Mouse (Mus musculus): Measurements from ENCODE around the gene Gm38655. TPM values are rescaled to one million over a fixed set of nuclear protein-coding genes. Genes with fewer than 3 reads are reported as not detected.

Gene Gm38655
- not detected in 2 replicates for polyA plus RNA-seq (2012)

DNA sequence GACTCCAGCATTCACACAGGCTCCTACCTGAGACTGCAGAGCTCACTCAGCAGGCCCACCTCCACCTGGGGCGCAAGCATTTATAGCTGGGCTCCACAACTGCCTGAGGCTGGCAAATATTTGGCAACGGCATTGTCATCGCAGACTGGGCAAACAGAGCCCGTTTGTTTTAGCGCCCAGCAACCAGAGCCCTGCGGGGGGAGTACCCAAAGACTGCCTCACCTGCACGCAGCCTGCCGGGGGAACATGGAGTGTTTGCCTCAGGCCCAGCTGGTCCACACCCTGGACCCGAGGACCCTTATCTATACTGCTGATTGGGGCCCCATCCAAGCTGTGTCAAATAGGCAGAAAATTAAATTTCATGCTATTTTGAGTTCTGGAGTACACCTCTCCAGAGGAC, at the start of gene Gm38655:
TSS of gene Gm38655 (minus strand) at position 61 of the 400 bp plus-strand sequence.

DNA sequence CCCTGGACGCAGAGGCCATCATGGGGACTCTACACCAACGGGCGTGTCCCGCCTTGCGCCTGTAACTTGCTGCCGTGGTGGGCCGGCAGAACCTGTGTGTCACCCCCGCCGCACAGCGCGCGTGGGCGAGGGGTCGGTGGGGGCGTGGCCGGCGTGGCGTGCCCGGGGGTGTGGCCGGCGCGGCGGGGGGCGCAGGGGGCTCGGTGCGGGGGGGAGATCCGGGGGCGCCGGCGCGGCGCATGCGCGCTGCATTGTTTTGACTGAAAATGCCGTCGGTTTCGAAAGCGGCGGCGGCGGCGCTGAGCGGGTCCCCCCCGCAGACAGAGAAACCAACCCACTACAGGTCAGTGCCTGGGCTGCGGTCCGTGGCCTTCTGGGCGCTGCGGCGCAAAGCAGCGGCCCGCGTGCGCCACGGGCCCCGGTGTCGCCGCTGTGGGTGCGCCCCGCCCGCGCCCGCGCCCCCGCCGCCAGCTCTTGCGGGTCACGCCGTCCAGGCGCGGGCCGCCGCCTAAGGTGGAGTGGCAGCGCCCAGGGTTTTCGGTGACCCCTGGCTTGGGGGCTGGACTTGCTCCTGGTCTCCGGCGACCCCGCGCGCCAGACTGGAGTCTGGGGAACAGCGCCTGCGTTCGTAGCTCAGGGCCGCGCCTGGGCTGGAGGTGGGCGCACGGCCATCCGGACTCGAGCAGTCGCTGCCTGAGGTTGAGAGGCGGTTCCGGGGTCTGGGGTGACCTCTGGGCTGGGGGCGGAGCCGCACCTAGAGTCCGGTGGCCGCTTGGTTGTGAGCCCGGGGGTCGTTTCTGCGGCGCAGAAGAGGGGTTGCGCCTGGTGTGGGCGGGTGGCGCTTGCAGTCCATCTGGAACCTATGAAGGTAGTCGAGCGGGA, 13.1 kb upstream of the Gm38655 start, which contains the start of gene Unkl:
TSS of gene Unkl (plus strand) at position 248 of the 882 bp plus-strand sequence.

DNA sequence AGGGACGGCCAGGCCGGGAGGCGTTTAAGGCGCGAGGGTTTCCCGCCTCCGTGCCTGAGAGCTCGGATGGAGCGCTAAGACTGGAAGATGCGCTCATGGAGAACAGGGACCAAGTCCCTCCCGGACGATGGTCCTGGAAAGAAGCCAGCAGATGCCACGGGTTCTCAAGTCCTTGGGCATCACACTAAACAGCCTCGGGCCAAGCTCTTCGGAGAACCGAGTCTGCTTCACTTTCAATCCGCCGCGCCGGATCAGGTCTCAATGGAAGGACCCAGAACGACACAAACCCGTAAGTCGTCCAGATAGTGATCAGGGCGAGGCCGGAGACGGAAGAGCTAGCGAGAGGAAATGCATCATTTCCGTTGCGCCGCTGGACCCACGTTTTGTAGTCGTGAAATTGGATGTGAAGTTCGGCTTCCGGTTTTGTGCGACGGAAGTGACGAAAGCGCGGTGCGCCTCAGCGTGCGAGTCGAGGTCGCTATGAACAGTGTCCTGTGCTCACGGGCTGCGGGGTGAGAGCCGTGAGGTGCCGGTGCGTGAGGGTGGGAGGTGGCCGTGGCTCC, 8.9 kb upstream of the Gm38655 start, which contains the start of gene BC003965:
TSS of gene BC003965 (plus strand) at position 426 of the 563 bp plus-strand sequence.

DNA sequence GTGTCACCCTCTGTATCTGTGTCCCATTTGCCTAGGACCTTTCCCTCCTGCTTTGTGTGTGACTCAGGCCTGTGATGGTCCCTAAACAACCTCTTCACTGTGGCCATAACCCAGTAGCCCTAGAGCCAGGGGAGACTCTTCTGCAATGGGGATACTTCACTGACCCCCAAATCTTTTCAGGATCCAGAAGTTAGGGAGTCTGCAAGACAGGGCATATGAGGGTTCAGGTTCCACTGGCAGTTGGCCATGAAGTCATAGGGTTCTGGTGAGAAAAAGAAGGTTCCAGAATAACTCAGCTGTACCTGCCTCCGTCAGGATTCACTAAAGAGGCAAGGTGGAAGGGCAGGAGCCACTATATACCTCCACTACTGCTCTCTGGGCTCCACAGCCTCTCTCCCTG, 13.1 kb downstream of the Gm38655 start, which contains the start of gene Ccdc154:
TSS of gene Ccdc154 (plus strand) at position 301 of the 400 bp plus-strand sequence.

DNA sequence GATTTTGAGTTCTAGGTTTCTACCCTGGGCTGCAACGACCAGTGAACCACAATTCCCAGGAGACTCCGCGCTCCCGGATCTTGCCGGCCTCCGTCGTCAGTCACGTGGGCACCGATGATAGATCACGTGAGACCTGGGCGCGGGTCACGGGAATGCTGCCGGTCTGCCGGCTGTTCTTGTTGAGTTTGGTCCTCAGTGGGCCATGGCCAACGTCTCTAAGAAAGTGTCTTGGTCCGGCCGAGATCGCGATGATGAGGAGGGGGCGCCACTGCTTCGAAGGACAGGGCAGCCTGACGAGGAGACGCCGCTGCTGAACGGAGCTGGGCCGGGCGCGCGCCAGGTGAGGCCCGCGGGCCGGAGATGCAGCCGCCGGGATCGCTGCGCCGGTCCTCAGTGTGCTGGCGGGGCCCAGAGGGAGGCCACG, 42.0 kb downstream of the Gm38655 start, which contains the start of gene Clcn7:
TSS of gene Clcn7 (plus strand) at position 117 of the 424 bp plus-strand sequence.

Other genes with a start within 250 kb of the Gm38655 start
- 47.5 and 84.7 TPM in 2 replicates for gene Mapk8ip3, start 238.5 kb downstream of the Gm38655 start, polyA plus RNA-seq (2012)
- 21.6 and 25.1 TPM in 2 replicates for gene Jpt2, start 214.8 kb downstream of the Gm38655 start, polyA plus RNA-seq (2012)
- gene Cramp1l, start 159.7 kb downstream of the Gm38655 start, polyA plus RNA-seq (2012) = 23.0 and 36.4 TPM in 2 replicates
- gene Ift140, start 159.4 kb downstream of the Gm38655 start, polyA plus RNA-seq (2012) = 12.2 and 12.3 TPM in 2 replicates
- gene Tmem204, start 91.9 kb downstream of the Gm38655 start, polyA plus RNA-seq (2012) = not detected in 2 replicates
- gene Telo2, start 59.5 kb downstream of the Gm38655 start, polyA plus RNA-seq (2012) = 38.2 and 47.2 TPM in 2 replicates
- gene Ptx4, start 54.7 kb downstream of the Gm38655 start, polyA plus RNA-seq (2012) = 0.05 TPM in 1 of 2 replicates, not detected in the other
- 20.5 and 22.9 TPM in 2 replicates for gene Clcn7, start 42.1 kb downstream of the Gm38655 start, polyA plus RNA-seq (2012)
- not detected in 2 replicates for gene Ccdc154, start 13.0 kb downstream of the Gm38655 start, polyA plus RNA-seq (2012)
- gene BC003965, start 9.1 kb upstream of the Gm38655 start, polyA plus RNA-seq (2012) = 22.4 and 24.1 TPM in 2 replicates
- 35.4 and 53.1 TPM in 2 replicates for gene Unkl, start 12.9 kb upstream of the Gm38655 start, polyA plus RNA-seq (2012)
- gene Gnptg, start 64.7 kb upstream of the Gm38655 start, polyA plus RNA-seq (2012) = 17.5 and 21.9 TPM in 2 replicates
- gene Tsr3, start 64.7 kb upstream of the Gm38655 start, polyA plus RNA-seq (2012) = 12.3 and 13.5 TPM in 2 replicates
- 19.0 and 20.3 TPM in 2 replicates for gene Baiap3, start 80.9 kb upstream of the Gm38655 start, polyA plus RNA-seq (2012)
- gene Ube2i, start 99.2 kb upstream of the Gm38655 start, polyA plus RNA-seq (2012) = 334 and 403 TPM in 2 replicates
- gene Prss34, start 122.9 kb upstream of the Gm38655 start, polyA plus RNA-seq (2012) = 55.9 and 60.0 TPM in 2 replicates
- gene Prss28, start 133.2 kb upstream of the Gm38655 start, polyA plus RNA-seq (2012) = not detected in 2 replicates
- not detected in 2 replicates for gene Prss29, start 143.2 kb upstream of the Gm38655 start, polyA plus RNA-seq (2012)
- gene Tpsab1, start 170.1 kb upstream of the Gm38655 start, polyA plus RNA-seq (2012) = not detected in 2 replicates
- gene Tpsb2, start 190.8 kb upstream of the Gm38655 start, polyA plus RNA-seq (2012) = not detected in 2 replicates
- not detected in 2 replicates for gene Tpsg1, start 193.8 kb upstream of the Gm38655 start, polyA plus RNA-seq (2012)

All from megakaryocyte-erythroid progenitor cell, adult 5 weeks (primary cell).